Mouse (Mus musculus) liver, adult 2 months (tissue): ENCODE results near the gene Ubash3b.

Source experiments
- CTCF ChIP-seq: fragments of 200-500 bp; IDR thresholded peaks from 2 replicates; pipeline ENCODE4 v1.5.1; 2011; ENCODE audit warnings: low read depth, low read length, control low read depth
- POLR2A ChIP-seq: fragments of 200-500 bp; IDR thresholded peaks from 2 replicates; pipeline ENCODE4 v1.6.1; 2011; ENCODE audit warnings: low read length, control low read depth; ENCODE audit not compliant: insufficient read depth; ENCODE audit errors: extremely low read depth

DNA sequence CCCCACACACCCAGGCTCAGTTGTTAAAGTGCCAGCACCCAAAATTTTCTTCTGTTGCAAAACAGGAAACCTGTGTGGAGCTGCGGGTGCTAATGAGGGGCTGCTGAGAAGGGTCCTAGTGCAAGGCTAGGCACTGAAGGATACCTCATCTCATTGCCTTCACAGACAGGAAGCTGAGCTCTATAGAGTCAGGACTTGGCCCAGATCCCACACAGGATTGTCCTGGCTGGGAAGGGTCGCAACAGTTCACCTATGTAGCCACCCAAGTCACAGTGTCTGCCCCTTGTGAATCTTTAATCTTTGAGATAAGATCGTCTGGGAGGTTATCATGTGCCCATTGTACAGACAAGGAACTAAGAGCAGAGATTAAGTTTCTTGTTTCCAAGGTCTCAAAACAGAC lies 78.6 kb downstream of the Ubash3b start:
- TF ChIP-seq CTCF (no peak), POLR2A (no peak)
